Mouse (Mus musculus): Measurements from ENCODE around the gene Pyy. TPM values are rescaled to one million over a fixed set of nuclear protein-coding genes. Genes with fewer than 3 reads are reported as not detected.

The Pyy gene
- polyA plus RNA-seq, 1 experiment from 2014 or later = not detected

GRCm38 (mm10) chr11:102096887-102097391, 10.7 kb downstream of the Pyy start:
- peak overlapping the region; percentile 50 for H3K4me2 ChIP-seq (replicated peaks; ENCODE audit: low read depth, low read length)
- H3K4me1 ChIP-seq (ENCODE audit: insufficient read depth, low read length) = peaks cover 8% of the 10 kb centered on the region
- peak overlapping the region; percentile 28 for H3K4me3 ChIP-seq (ENCODE audit: low read length)
- no peaks in the 10 kb centered on the region for H3K9me3 ChIP-seq (ENCODE audit: low read length)
- peak; percentile 91 for ATAC-seq (ENCODE audit: low FRiP score, low TSS enrichment)
- WGBS = 5% methylated on average over 18 of the region's 18 CpGs
- no peaks in the 10 kb centered on the region for H3K36me3 ChIP-seq (ENCODE audit: insufficient read depth, low read length)
- H3K27ac ChIP-seq (ENCODE audit: low read length) = 0 out of 2 replicates have a peak overlapping the region, but pooled peaks have one; percentile 17
- peaks cover 5% of the 10 kb centered on the region; the same call in 1 of the 2 replicates for H3K27me3 ChIP-seq (ENCODE audit: insufficient read depth, low read length)
- H3K9ac ChIP-seq (replicated peaks; ENCODE audit: low read length) = peak overlapping the region; percentile 41

- H3K9me3 ChIP-seq (ENCODE audit: low read length) = no peaks in the 10 kb centered on the region
- ATAC-seq (ENCODE audit: low FRiP score, low TSS enrichment) = no peak
- WGBS = 70% methylated on average over 5 of the region's 5 CpGs
- H3K27me3 ChIP-seq (ENCODE audit: insufficient read depth, low read length) = peaks cover 5% of the 10 kb centered on the region; the same call in 1 of the 2 replicates
- no peak overlapping the region for H3K4me3 ChIP-seq (ENCODE audit: low read length)
- H3K36me3 ChIP-seq (ENCODE audit: insufficient read depth, low read length) = no peaks in the 10 kb centered on the region
- peak overlapping the region; percentile 50 for H3K4me2 ChIP-seq (replicated peaks; ENCODE audit: low read depth, low read length)
- 0 out of 2 replicates have a peak overlapping the region, but pooled peaks have one; percentile 17 for H3K27ac ChIP-seq (ENCODE audit: low read length)
- peaks cover 6% of the 10 kb centered on the region for H3K4me1 ChIP-seq (ENCODE audit: insufficient read depth, low read length)
- H3K9ac ChIP-seq (replicated peaks; ENCODE audit: low read length) = 0 out of 2 replicates have a peak overlapping the region, but pooled peaks have one; percentile 1
Observed at GRCm38 (mm10) chr11:102096446-102096845, 11.2 kb downstream of the Pyy start.

GRCm38 (mm10) chr11:102095676-102096075, 12.0 kb downstream of the Pyy start:
- WGBS = 57% methylated on average over 3 of the region's 3 CpGs
- Histone ChIP-seq H3K9ac (replicated peaks; ENCODE audit: low read length) (no peak overlapping the region), H3K36me3 (ENCODE audit: insufficient read depth, low read length) (no peaks in the 10 kb centered on the region), H3K27ac (ENCODE audit: low read length) (no peak overlapping the region), H3K4me2 (replicated peaks; ENCODE audit: low read depth, low read length) (no peak overlapping the region), H3K27me3 (ENCODE audit: insufficient read depth, low read length) (0 out of 2 replicates have a peak, but pooled peaks cover 5% of the 10 kb centered on the region), H3K4me1 (ENCODE audit: insufficient read depth, low read length) (peaks cover 6% of the 10 kb centered on the region), H3K9me3 (ENCODE audit: low read length) (no peaks in the 10 kb centered on the region), H3K4me3 (ENCODE audit: low read length) (no peak overlapping the region)
- ATAC-seq (ENCODE audit: low FRiP score, low TSS enrichment) = no peak

GRCm38 (mm10) chr11:102089088-102089808, 18.4 kb downstream of the Pyy start:
- 1% methylated on average over 20 of the region's 20 CpGs for WGBS
- peak overlapping the region; percentile 75 for H3K9ac ChIP-seq (replicated peaks; ENCODE audit: low read length)
- no peaks in the 10 kb centered on the region for H3K9me3 ChIP-seq (ENCODE audit: low read length)
- no peaks in the 10 kb centered on the region for H3K36me3 ChIP-seq (ENCODE audit: insufficient read depth, low read length)
- H3K27me3 ChIP-seq (ENCODE audit: insufficient read depth, low read length) = no peaks in the 10 kb centered on the region
- H3K27ac ChIP-seq (ENCODE audit: low read length) = peak overlapping the region; percentile 77
- peak; percentile 50 for ATAC-seq (ENCODE audit: low FRiP score, low TSS enrichment)
- H3K4me3 ChIP-seq (ENCODE audit: low read length) = peak overlapping the region; percentile 80
- peaks cover 33% of the 10 kb centered on the region for H3K4me1 ChIP-seq (ENCODE audit: insufficient read depth, low read length)
- peak overlapping the region; percentile 95 for H3K4me2 ChIP-seq (replicated peaks; ENCODE audit: low read depth, low read length)

- Histone ChIP-seq H3K27ac (ENCODE audit: low read length) (peak within 1 kb of the TSS; percentile 77), H3K9me3 (ENCODE audit: low read length) (no peaks in the 10 kb centered on the region), H3K36me3 (ENCODE audit: insufficient read depth, low read length) (0 out of 2 replicates have a peak, but pooled peaks cover 3% of the 10 kb centered on the region), H3K4me2 (replicated peaks; ENCODE audit: low read depth, low read length) (peak within 1 kb of the TSS; percentile 95), H3K27me3 (ENCODE audit: insufficient read depth, low read length) (no peaks in the 10 kb centered on the region), H3K4me1 (ENCODE audit: insufficient read depth, low read length) (peaks cover 44% of the 10 kb centered on the region), H3K4me3 (ENCODE audit: low read length) (peak within 1 kb of the TSS; percentile 80), H3K9ac (replicated peaks; ENCODE audit: low read length) (peak within 1 kb of the TSS; percentile 75)
- ATAC-seq (ENCODE audit: low FRiP score, low TSS enrichment) = peak; percentile 60
- under 1% methylated on average over 49 of the region's 49 CpGs for WGBS
Observed at GRCm38 (mm10) chr11:102087931-102088898, 19.4 kb downstream of the Pyy start, which contains the start of gene Mpp2. TSS of gene Mpp2 (minus strand) at chr11:102088515.

- Histone ChIP-seq H3K4me2 (replicated peaks; ENCODE audit: low read depth, low read length) (peak overlapping the region; percentile 95), H3K4me3 (ENCODE audit: low read length) (peak overlapping the region; percentile 80), H3K9me3 (ENCODE audit: low read length) (no peaks in the 10 kb centered on the region), H3K36me3 (ENCODE audit: insufficient read depth, low read length) (0 out of 2 replicates have a peak, but pooled peaks cover 3% of the 10 kb centered on the region), H3K4me1 (ENCODE audit: insufficient read depth, low read length) (peaks cover 54% of the 10 kb centered on the region), H3K27ac (ENCODE audit: low read length) (peak overlapping the region; percentile 77), H3K9ac (replicated peaks; ENCODE audit: low read length) (peak overlapping the region; percentile 75), H3K27me3 (ENCODE audit: insufficient read depth, low read length) (no peaks in the 10 kb centered on the region)
- WGBS = under 1% methylated on average over 39 of the region's 39 CpGs
- peak; percentile 61 for ATAC-seq (ENCODE audit: low FRiP score, low TSS enrichment)
Observed at GRCm38 (mm10) chr11:102087081-102087751, 20.4 kb downstream of the Pyy start.

GRCm38 (mm10) chr11:102086331-102086730, 21.3 kb downstream of the Pyy start:
- Histone ChIP-seq H3K9ac (replicated peaks; ENCODE audit: low read length) (peak overlapping the region; percentile 75), H3K4me3 (ENCODE audit: low read length) (peak overlapping the region; percentile 80), H3K4me1 (ENCODE audit: insufficient read depth, low read length) (peaks cover 63% of the 10 kb centered on the region), H3K9me3 (ENCODE audit: low read length) (no peaks in the 10 kb centered on the region), H3K27ac (ENCODE audit: low read length) (peak overlapping the region; percentile 77), H3K36me3 (ENCODE audit: insufficient read depth, low read length) (0 out of 2 replicates have a peak, but pooled peaks cover 3% of the 10 kb centered on the region), H3K4me2 (replicated peaks; ENCODE audit: low read depth, low read length) (peak overlapping the region; percentile 95), H3K27me3 (ENCODE audit: insufficient read depth, low read length) (no peaks in the 10 kb centered on the region)
- 9% methylated on average over 3 of the region's 3 CpGs for WGBS
- ATAC-seq (ENCODE audit: low FRiP score, low TSS enrichment) = no peak

GRCm38 (mm10) chr11:102084159-102084558, 23.5 kb downstream of the Pyy start:
- H3K4me2 ChIP-seq (replicated peaks; ENCODE audit: low read depth, low read length) = no peak overlapping the region
- ATAC-seq (ENCODE audit: low FRiP score, low TSS enrichment) = peak; percentile 56
- WGBS = 30% methylated on average over 7 of the region's 7 CpGs

GRCm38 (mm10) chr11:102083193-102083592, 24.4 kb downstream of the Pyy start:
- no peaks in the 10 kb centered on the region for H3K9me3 ChIP-seq (ENCODE audit: low read length)
- no peak overlapping the region for H3K4me3 ChIP-seq (ENCODE audit: low read length)
- ATAC-seq (ENCODE audit: low FRiP score, low TSS enrichment) = no peak

More at GRCm38 (mm10) chr11:102084159-102084558, 23.5 kb downstream of the Pyy start:
- peak overlapping the region; percentile 89 for H3K27ac ChIP-seq (ENCODE audit: low read length)
- no peaks in the 10 kb centered on the region for H3K9me3 ChIP-seq (ENCODE audit: low read length)
- H3K4me1 ChIP-seq (ENCODE audit: insufficient read depth, low read length) = peaks cover 53% of the 10 kb centered on the region
- no peak overlapping the region for H3K9ac ChIP-seq (replicated peaks; ENCODE audit: low read length)
- H3K27me3 ChIP-seq (ENCODE audit: insufficient read depth, low read length) = no peaks in the 10 kb centered on the region
- H3K4me3 ChIP-seq (ENCODE audit: low read length) = no peak overlapping the region
- 0 out of 2 replicates have a peak, but pooled peaks cover 3% of the 10 kb centered on the region for H3K36me3 ChIP-seq (ENCODE audit: insufficient read depth, low read length)

More at GRCm38 (mm10) chr11:102083193-102083592, 24.4 kb downstream of the Pyy start:
- H3K27me3 ChIP-seq (ENCODE audit: insufficient read depth, low read length) = no peaks in the 10 kb centered on the region
- no peak overlapping the region for H3K9ac ChIP-seq (replicated peaks; ENCODE audit: low read length)
- H3K4me2 ChIP-seq (replicated peaks; ENCODE audit: low read depth, low read length) = no peak overlapping the region
- H3K4me1 ChIP-seq (ENCODE audit: insufficient read depth, low read length) = peaks cover 51% of the 10 kb centered on the region
- 51% methylated on average over 4 of the region's 4 CpGs for WGBS
- peaks cover 6% of the 10 kb centered on the region; the same call in 1 of the 2 replicates for H3K36me3 ChIP-seq (ENCODE audit: insufficient read depth, low read length)
- no peak overlapping the region for H3K27ac ChIP-seq (ENCODE audit: low read length)

Measured in kidney, embryonic 16.5 days (tissue).